Mouse (Mus musculus) kidney, adult 18-20 months (tissue): ENCODE measurements around the gene Zscan25.
"Not testable (repeated sequence)": the region's sequence is repeated elsewhere in the genome, so short reads cannot be mapped to it uniquely, and the experiment has no call there.

Experiments
- DNase-seq: peaks from one replicate; pipeline ENCODE4 v3.0.0; 2021

Zscan25 gene

GRCm38 (mm10) chr5:145280371-145281143 is at the start of gene Zscan25:
TSS of gene Zscan25 (plus strand) at chr5:145280500.
- DNase-seq: peak; percentile 91

DNA sequence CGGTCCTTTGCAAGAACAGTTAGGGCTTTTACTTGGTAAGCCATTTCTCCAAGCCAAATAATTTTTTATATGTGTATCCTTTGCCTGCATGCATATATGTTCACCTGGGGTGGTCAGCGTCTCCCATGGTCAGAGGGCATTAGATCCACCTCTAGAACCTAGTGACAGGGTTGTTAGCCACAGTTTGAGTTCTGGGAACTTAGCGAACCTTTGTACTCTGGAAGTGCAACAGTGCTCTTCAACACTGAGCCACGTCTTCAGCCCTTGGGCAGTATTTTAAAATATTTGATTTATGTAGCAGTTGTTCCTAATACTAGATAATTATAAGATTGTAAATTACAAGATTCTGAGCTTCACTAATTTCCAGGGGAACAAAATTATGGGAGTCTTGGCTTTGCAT is 49.7 kb upstream of the Zscan25 start:
- peak; percentile 23 for DNase-seq

- peak; percentile 98 for DNase-seq
Measured at GRCm38 (mm10) chr5:145231367-145231871, 48.9 kb upstream of the Zscan25 start, which contains the start of gene Zfp655. TSS of gene Zfp655 (plus strand) at chr5:145231715.

DNA sequence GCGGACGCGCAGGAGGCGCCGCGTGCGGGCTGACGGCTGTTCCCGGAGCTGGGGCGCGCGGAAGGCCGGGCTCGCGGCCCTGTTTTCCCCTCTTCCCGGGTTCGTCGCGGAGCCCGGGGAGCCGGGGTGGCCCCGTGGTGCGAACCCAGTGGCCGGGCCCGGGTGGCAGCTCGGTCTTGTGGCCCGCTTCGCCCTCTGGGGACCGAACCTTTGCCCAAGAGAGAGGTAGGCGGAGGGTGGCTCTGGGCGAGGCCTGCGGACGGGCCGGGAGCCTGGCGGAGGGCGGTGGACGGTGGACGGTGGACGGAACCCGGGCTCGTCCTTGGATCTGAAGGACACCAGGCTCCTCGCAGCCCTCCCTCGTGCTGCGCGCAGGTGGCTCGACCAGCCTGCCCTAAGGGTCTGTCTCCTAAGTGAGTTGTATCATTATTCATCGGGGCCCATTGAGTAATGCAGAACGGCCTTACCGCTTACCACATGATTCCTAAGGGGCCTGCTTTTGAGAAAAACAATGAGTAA is 48.3 kb upstream of the Zscan25 start:
- DNase-seq: no peak

DNA sequence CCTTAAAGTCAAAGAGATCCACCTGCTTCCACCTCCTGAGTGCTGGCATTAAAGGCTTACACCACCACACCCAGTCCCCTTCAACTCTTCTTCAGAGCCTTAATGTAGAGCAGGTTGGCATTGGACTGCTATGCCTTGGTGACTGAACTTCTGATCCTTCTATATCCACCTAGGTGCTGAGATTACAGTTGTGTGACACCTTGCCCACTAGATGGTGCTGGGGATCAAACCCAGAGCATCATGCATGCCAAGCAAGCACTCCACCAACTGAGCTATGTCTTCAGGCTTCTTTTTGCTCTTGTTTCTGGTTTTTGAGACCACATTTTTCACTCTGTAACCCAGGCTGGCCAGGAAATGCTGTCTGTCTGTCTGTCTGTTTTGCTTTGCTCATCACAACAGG is 45.7 kb upstream of the Zscan25 start:
- peak; percentile 35 for DNase-seq

GRCm38 (mm10) chr5:145249520-145249919 is 30.8 kb upstream of the Zscan25 start:
- no peak for DNase-seq

DNA sequence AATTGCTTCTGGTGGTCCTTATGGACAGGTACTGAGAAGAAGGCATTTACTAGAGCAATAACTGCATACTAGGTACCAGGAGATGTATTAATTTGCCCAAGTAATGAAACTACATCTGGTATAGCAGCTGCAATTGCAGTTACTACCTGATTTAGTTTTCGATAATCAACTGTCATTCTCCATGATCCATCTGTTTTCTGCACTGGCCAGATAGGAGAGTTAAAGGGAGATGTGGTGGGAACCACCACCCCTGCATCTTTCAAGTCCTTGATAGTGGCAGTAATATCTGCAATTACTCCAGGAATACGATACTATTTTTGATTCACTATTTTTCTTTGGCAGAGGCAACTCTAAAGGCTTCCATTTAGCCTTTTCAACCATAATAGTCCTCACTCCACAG is 6.7 kb upstream of the Zscan25 start:
- not testable (repeated sequence) for DNase-seq

DNA sequence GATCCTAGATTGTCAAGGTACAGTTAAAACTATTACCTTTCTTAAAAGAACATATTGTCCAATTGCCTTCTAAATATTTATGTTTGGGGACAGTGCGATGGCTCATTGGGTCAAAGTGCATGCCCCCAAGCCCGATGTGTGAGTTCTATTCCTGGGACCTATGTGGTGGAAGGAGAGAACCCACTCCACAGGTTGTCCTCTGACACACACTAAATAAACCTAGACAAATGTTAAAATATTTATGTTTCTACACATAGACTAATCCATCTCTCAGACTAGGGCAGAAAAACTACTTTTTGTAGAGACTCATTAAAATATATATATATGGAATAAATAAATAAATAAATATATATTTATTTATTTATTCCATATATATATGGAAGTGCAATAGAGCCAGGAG is 352 bp upstream of the Zscan25 start:
- no peak for DNase-seq

DNA sequence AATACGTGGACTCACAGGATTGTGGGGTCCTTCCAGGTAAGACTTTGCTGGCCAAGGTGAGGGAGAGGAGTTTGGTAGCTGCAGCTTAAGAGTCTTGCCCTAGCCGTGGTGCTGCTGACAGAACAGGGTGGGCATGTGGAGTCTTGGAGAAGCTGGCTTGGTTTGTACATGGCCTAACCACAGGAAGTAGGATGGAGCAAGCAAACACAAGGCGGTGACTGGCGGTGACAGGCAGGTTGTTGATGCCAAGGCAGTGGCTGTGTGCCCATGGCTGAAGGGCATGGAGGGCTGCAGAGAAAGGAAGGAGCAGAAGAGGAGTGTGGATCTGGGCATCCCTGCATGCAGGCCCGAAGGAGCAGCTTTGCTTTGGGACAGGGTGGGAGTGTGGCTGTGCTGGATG is 8.1 kb downstream of the Zscan25 start:
- no peak for DNase-seq

- no peak for DNase-seq
Measured at GRCm38 (mm10) chr5:145290697-145291096, 10.4 kb downstream of the Zscan25 start.

- DNase-seq: no peak
Measured at GRCm38 (mm10) chr5:145292398-145292797, 12.1 kb downstream of the Zscan25 start.

GRCm38 (mm10) chr5:145300469-145300868 is 20.2 kb downstream of the Zscan25 start:
- no peak for DNase-seq

DNA sequence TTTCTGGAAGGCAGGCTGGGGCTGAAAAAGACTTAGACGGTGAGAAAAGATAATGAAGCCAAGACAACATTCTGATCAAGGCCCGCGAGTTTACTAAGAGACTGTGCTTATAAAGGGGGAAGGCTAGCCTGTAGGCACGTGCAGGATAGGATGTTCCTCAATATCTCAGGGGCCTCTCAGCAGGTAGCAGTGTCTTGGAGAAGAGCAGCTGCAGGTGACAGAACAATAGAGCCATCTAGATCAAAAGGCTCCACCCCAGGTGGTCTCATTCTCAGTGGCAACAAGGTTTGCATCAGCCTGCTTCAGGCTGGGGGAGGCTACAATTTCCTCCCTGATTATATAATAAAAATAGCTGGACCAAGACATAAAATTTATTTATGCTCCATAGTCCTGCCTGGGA is 21.5 kb downstream of the Zscan25 start:
- DNase-seq: not testable (repeated sequence)

- no peak for DNase-seq
Measured at GRCm38 (mm10) chr5:145302424-145302823, 22.1 kb downstream of the Zscan25 start.

GRCm38 (mm10) chr5:145306953-145307352 is 26.7 kb downstream of the Zscan25 start:
- not testable (repeated sequence) for DNase-seq

DNA sequence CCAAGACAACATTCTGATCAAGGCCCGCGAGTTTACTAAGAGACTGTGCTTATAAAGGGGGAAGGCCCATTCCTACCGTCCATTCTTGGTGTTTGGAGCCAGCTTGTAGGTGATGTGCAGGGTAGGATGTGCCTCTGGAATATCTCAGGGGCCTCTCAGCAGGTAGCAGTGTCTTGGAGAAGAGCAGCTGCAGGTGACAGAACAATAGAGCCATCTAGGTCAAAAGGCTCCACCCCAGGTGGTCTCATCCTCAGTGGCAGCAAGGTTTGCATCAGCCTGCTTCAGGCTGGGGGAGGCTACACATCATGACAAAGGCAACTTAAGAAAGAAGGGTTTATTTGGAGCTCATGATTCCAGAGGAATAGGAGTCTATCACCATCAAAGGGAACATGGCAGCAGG is 27.5 kb downstream of the Zscan25 start:
- not testable (repeated sequence) for DNase-seq

DNA sequence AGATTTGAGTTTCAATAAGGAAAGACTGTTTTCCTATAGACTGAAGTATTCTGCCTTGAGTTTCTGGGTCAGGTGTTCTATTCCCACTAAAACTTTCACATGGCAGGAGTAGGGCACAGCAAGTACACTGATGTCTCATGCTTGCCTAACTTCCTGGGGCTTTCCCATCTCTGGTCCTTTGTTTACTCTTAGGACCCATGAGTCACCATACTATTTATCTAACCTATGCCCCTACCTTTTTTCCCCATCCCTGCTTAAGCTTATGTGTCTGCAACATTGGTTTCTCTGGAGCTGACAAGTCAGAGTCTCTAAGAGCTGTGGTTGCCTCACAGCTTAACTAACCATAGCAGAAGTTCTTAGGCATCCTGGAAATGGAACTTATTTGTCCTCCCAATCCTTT is 33.5 kb downstream of the Zscan25 start:
- no peak for DNase-seq

DNA sequence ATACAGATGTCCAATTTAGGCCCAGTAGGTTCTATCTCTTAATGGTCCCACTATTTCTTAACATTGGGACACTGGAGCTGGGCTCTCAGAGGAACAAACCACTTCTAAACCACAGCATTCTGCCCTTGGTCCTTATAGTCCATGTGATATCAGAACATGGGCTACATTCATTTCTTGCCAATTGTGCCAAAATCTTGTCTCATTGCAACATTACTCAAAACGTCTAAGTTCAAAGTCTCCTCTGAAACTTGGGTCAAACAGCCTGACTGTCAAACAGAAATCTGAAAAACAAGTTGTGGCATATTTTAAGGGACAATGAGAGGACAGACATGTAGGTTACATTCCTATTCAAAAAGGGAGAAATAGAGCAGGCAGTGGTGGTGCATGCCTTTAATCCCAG is 36.8 kb downstream of the Zscan25 start:
- no peak for DNase-seq

- not testable (repeated sequence) for DNase-seq
Measured at GRCm38 (mm10) chr5:145338756-145339155, 58.5 kb downstream of the Zscan25 start.
